Mouse (Mus musculus) testis, adult 2 months (tissue): Measurements from ENCODE around the gene Ppfia3.
A peak's percentile ranks its signal among the peaks of the same experiment; 100 is the strongest.

ENCODE experiments used
- CTCF ChIP-seq: fragments of 200-500 bp; IDR thresholded peaks from 2 replicates; pipeline ENCODE4 v1.5.1; 2012; ENCODE audit warnings: low read depth, mild to moderate bottlenecking, inconsistent platforms, low read length, moderate library complexity; ENCODE audit not compliant: control insufficient read depth, insufficient read depth, insufficient replicate concordance
- POLR2A ChIP-seq: fragments of 200-500 bp; IDR thresholded peaks from 2 replicates; pipeline ENCODE4 v1.6.1; 2012; ENCODE audit warnings: low read depth, mild to moderate bottlenecking, inconsistent platforms, low read length, moderate library complexity; ENCODE audit not compliant: control insufficient read depth

GRCm38 (mm10) chr7:45299752-45300151, 67.1 kb downstream of the Ppfia3 start:
- TF ChIP-seq CTCF (peak; percentile 35; the same call in 1 of the 2 replicates), POLR2A (no peak)
